Mouse (Mus musculus) CH12.LX (cell line): ENCODE results near the gene Phactr3.

Source experiments
- EP300 ChIP-seq: IDR thresholded peaks from 2 replicates; pipeline ENCODE4 v1.6.1; 2011; ENCODE audit warnings: low read length, improper control_type of control experiment
- JUND ChIP-seq: conservative IDR thresholded peaks from 2 replicates; pipeline ENCODE4 v1.6.1; 2011; ENCODE audit warnings: low read depth, low read length, improper control_type of control experiment
- MAZ ChIP-seq: IDR thresholded peaks from 2 replicates; pipeline ENCODE4 v1.6.1; 2012; ENCODE audit warnings: low read depth, mild to moderate bottlenecking, inconsistent platforms, low read length, improper control_type of control experiment, moderate library complexity
- NELFE ChIP-seq: IDR thresholded peaks from 2 replicates; pipeline ENCODE4 v1.6.1; 2011; ENCODE audit warnings: low read depth, low read length, improper control_type of control experiment
- POLR2A ChIP-seq: IDR thresholded peaks from 2 replicates; pipeline ENCODE4 v1.6.1; 2011; ENCODE audit warnings: low read depth, mild to moderate bottlenecking, improper control_type of control experiment, low read length
- UBTF ChIP-seq: IDR thresholded peaks from 2 replicates; pipeline ENCODE4 v1.6.1; 2012; ENCODE audit warnings: low read depth, mild to moderate bottlenecking, inconsistent platforms, low read length, improper control_type of control experiment, moderate library complexity
- USF1 ChIP-seq: IDR thresholded peaks from 2 replicates; pipeline ENCODE4 v1.6.1; 2014; ENCODE audit warnings: low read depth, mild to moderate bottlenecking, inconsistent platforms, low read length, improper control_type of control experiment
- ZC3H11A ChIP-seq: IDR thresholded peaks from 2 replicates; pipeline ENCODE4 v1.6.1; 2012; ENCODE audit warnings: low read depth, mild to moderate bottlenecking, inconsistent platforms, low read length, improper control_type of control experiment

DNA sequence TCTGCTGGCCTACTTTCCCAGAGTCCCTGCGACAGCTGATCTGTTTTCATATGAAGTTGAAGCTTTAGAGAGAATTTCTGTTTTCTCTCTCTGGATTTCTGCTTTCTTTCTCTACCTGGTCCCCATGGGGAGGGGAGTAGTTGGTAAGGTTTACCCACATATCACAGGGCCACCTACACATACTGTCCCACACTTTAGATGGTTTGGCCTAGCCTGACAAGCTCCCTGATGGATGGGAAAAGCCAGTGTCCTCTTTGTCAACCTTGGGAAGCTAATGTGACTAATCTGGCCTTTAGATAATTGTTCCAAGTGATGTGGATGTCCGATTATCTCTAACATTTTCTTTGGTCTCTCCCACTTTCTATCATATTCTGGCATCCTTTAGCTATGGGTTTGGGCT lies 34.8 kb downstream of the Phactr3 start:
- TF ChIP-seq EP300 (no peak), ZC3H11A (no peak), JUND (no peak), POLR2A (no peak), NELFE (no peak), UBTF (no peak), USF1 (no peak), MAZ (no peak)
